Mouse (Mus musculus) heart, embryonic 15.5 days (tissue): ENCODE results near the gene Mars. TPM values are rescaled to one million over a fixed set of nuclear protein-coding genes. Genes with fewer than 3 reads are reported as not detected.
A peak's percentile ranks its signal among the peaks of the same experiment; 100 is the strongest.

Experiments used
- ATAC-seq: fragments of 200-750 bp; cut with Nextera tagmentation; replicated peaks from 2 replicates; pipeline ENCODE4 v1.8.0; 2017; ENCODE audit warnings: low read depth, moderate TSS enrichment; ENCODE audit not compliant: insufficient number of reproducible peaks, insufficient read depth, low FRiP score
- H3K27ac ChIP-seq: fragments of 300-500 bp; sonication (generic); 2 replicates; pipeline ENCODE4 v1.5.1; 2015; ENCODE audit warnings: mild to moderate bottlenecking, inconsistent platforms
- H3K27me3 ChIP-seq: fragments of 300-500 bp; sonication (generic); 2 replicates; pipeline ENCODE4 v1.6.1; 2015; ENCODE audit warnings: inconsistent platforms
- H3K36me3 ChIP-seq: fragments of 300-500 bp; sonication (generic); 2 replicates; pipeline ENCODE4 v1.6.1; 2015; ENCODE audit warnings: mild to moderate bottlenecking, inconsistent platforms
- H3K4me1 ChIP-seq: fragments of 300-500 bp; sonication (generic); replicated peaks from 2 replicates; pipeline ENCODE4 v1.6.1; 2015; ENCODE audit warnings: inconsistent platforms
- H3K4me2 ChIP-seq: fragments of 300-500 bp; sonication (generic); 2 replicates; pipeline ENCODE4 v1.6.1; 2015; ENCODE audit warnings: inconsistent platforms, mild to moderate bottlenecking, moderate library complexity
- H3K4me3 ChIP-seq: fragments of 300-500 bp; sonication (generic); 2 replicates; pipeline ENCODE4 v1.5.1; 2015; ENCODE audit warnings: mild to moderate bottlenecking, inconsistent platforms
- H3K9ac ChIP-seq: fragments of 300-500 bp; sonication (generic); 2 replicates; pipeline ENCODE4 v1.6.1; 2015; ENCODE audit warnings: mild to moderate bottlenecking, inconsistent platforms
- H3K9me3 ChIP-seq: fragments of 300-500 bp; sonication (generic); replicated peaks from 2 replicates; pipeline ENCODE4 v1.6.1; 2016; ENCODE audit warnings: inconsistent platforms
- WGBS: fragments of 180-500 bp; shearing (Covaris S2); methylation state at CpG from one replicate; pipeline ENCODE4 v1.1.7; 2015; ENCODE audit warnings: mixed read lengths; 5-methylcytosine and 5-hydroxymethylcytosine counted together
- polyA plus RNA-seq: library from polyadenylated mRNA; unstranded; fragments of >200 nt; fragmentation: Nextera tagmentation; extraction: Ambion mirVana; gene quantifications from 2 replicates; pipeline ENCODE4 v1.2.1, GENCODE M21; 2015

Gene Mars
- polyA plus RNA-seq, 1 experiment from 2014 or later: 75.4 TPM

DNA sequence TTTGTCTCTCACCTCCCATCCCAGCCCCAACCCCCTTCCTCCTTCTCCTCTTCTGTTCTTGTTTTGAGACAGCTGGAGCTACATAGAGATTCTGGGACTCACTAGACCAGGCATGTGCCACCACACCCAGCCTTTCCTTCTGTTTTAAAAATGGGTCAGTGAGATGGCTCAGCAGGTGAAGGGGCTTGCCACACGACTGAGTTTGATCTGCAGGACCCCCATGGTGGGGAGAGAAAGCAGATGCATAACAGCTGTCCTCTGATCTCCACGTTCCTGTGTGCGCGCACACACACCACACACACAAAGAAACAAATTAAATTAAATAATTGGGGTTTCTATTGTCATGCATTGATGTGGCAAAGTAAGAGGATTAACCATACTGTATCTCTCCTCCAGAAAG lies 46.6 kb downstream of the Mars start:
- WGBS: 74% methylated on average over 4 of the region's 4 CpGs
- Histone ChIP-seq H3K9ac (no peak overlapping the region), H3K27me3 (peaks cover 46% of the 10 kb centered on the region), H3K9me3 (no peaks in the 10 kb centered on the region), H3K4me3 (no peak overlapping the region), H3K4me2 (no peak overlapping the region), H3K36me3 (peaks cover 1% of the 10 kb centered on the region; the same call in 1 of the 2 replicates), H3K4me1 (peaks cover 28% of the 10 kb centered on the region), H3K27ac (no peak overlapping the region)
- ATAC-seq: no peak

DNA sequence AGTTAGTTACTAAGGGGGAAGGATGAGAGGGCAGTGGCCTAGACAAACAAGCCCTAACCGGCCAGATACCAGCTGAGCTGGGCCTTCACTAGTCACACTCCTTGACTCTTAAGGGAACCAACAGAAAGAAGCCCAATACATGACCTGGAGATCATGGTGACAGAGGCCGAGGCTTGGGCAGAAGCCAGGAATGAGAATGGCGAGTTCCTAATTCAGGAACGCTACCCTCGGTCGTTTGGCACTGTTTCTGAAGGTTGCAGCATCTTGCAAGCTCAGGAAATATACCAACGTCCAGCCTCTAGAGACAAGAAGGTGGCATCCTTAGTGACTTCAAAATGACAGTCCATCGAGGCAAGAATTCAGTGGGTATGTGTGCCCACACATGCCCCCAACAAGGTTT lies 47.2 kb downstream of the Mars start:
- no peak overlapping the region for H3K27ac ChIP-seq
- H3K27me3 ChIP-seq: peaks cover 46% of the 10 kb centered on the region
- peaks cover 28% of the 10 kb centered on the region for H3K4me1 ChIP-seq
- H3K9ac ChIP-seq: no peak overlapping the region
- 74% methylated on average over 8 of the region's 8 CpGs for WGBS
- no peak overlapping the region for H3K4me2 ChIP-seq
- no peaks in the 10 kb centered on the region for H3K36me3 ChIP-seq
- no peaks in the 10 kb centered on the region for H3K9me3 ChIP-seq
- H3K4me3 ChIP-seq: no peak overlapping the region
- ATAC-seq: no peak

DNA sequence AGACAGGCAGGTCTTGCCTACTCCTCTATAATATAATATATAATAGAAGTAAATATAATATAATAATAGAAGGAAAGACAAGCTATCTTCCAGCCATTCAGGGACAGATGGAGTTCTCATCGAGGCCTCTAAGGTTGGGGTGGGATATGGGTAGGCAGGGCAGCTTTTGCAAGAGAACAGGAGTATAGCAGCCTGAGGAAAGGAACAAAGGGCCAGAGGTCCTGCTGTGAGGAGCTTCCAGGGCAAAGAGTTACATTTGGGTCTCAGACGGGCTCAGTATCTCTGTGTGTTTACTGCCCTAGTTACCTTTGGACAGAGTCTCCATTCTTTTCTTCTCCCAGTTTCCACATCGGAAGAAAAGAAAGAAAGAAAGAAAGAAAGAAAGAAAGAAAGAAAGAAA lies 48.0 kb downstream of the Mars start:
- 63% methylated on average over 3 of the region's 3 CpGs for WGBS

GRCm38 (mm10) chr10:127262548-127263398 lies 48.8 kb downstream of the Mars start, which contains the start of gene Kif5a:
Kif5a (minus strand) TSS chr10:127263348.
- peaks cover 46% of the 10 kb centered on the region for H3K27me3 ChIP-seq
- H3K27ac ChIP-seq: no peak within 1 kb of the TSS
- peak within 1 kb of the TSS; percentile 46 for H3K9ac ChIP-seq
- no peaks in the 10 kb centered on the region for H3K9me3 ChIP-seq
- no peak for ATAC-seq
- H3K4me3 ChIP-seq: peak within 1 kb of the TSS; percentile 51
- peaks cover 16% of the 10 kb centered on the region for H3K4me1 ChIP-seq
- 2% methylated on average over 46 of the region's 53 CpGs for WGBS
- peak within 1 kb of the TSS; percentile 92 for H3K4me2 ChIP-seq
- H3K36me3 ChIP-seq: no peaks in the 10 kb centered on the region

More for the DNA sequence above, 48.0 kb downstream of the Mars start:
- no peak overlapping the region for H3K27ac ChIP-seq
- no peak overlapping the region; the same call in 1 of the 2 replicates for H3K4me3 ChIP-seq
- H3K9me3 ChIP-seq: no peaks in the 10 kb centered on the region
- no peak overlapping the region; the same call in 1 of the 2 replicates for H3K4me2 ChIP-seq
- peaks cover 46% of the 10 kb centered on the region for H3K27me3 ChIP-seq
- H3K36me3 ChIP-seq: no peaks in the 10 kb centered on the region
- ATAC-seq: no peak
- no peak overlapping the region for H3K9ac ChIP-seq
- H3K4me1 ChIP-seq: peaks cover 22% of the 10 kb centered on the region

- no peaks in the 10 kb centered on the region for H3K9me3 ChIP-seq
- ATAC-seq: no peak
- H3K9ac ChIP-seq: no peak overlapping the region
- no peak overlapping the region for H3K27ac ChIP-seq
- peak overlapping the region; percentile 51 for H3K4me3 ChIP-seq
- peaks cover 9% of the 10 kb centered on the region for H3K4me1 ChIP-seq
- H3K4me2 ChIP-seq: peak overlapping the region; percentile 92
- peaks cover 46% of the 10 kb centered on the region for H3K27me3 ChIP-seq
- no peaks in the 10 kb centered on the region for H3K36me3 ChIP-seq
- WGBS: 70% methylated on average over 15 of the region's 15 CpGs
These were observed 49.7 kb downstream of the Mars start for GRCm38 (mm10) chr10:127261706-127262547.

DNA sequence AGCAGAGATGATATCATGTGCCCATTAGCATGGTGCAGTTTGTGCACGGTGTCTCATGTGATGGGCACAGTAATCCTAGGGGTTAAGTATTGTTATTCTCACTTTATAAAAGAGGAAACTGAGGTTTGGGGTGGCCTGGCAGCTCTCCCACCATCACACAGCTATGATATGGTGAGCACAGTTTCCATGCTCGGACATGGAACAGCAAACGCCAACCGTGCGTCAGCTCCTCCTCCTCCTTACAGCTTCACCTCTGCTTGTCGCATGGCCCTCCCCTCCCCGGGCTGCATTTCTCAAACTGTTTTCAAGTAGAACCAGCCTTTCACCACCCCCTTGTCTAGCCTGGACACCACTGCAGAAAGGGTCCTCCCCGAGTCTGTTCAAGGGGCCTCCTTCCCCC lies 53.1 kb downstream of the Mars start:
- ATAC-seq: no peak
- H3K27ac ChIP-seq: no peak overlapping the region
- 65% methylated on average over 8 of the region's 8 CpGs for WGBS

DNA sequence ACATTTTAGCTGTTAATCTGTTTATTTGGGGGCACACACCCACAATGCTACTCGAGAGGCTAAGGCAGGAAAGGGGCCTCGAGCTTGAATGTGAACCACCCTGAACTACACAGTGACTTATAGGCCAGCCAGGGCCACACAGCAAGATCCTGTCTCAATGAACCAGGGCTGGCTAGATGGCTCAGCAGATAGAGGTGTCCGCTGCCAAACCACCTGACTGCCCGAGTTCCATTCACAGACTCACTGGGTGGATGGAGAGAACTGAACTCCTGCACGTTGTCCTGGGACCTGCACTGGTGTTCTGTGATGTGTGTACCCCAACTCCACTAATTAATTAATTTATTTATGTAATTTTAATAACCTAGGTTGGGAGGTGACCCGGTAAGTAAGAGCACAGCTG lies 53.8 kb downstream of the Mars start:
- H3K4me1 ChIP-seq: peaks cover 8% of the 10 kb centered on the region
- peaks cover 23% of the 10 kb centered on the region for H3K27me3 ChIP-seq
- H3K4me2 ChIP-seq: no peak overlapping the region
- no peak overlapping the region for H3K27ac ChIP-seq
- no peak overlapping the region for H3K4me3 ChIP-seq
- no peaks in the 10 kb centered on the region for H3K36me3 ChIP-seq
- no peak for ATAC-seq
- H3K9me3 ChIP-seq: no peaks in the 10 kb centered on the region
- 67% methylated on average over 6 of the region's 6 CpGs for WGBS
- no peak overlapping the region for H3K9ac ChIP-seq

More for the DNA sequence above, 53.1 kb downstream of the Mars start:
- Histone ChIP-seq H3K9me3 (no peaks in the 10 kb centered on the region), H3K36me3 (no peaks in the 10 kb centered on the region), H3K4me3 (no peak overlapping the region), H3K4me1 (peaks cover 12% of the 10 kb centered on the region), H3K4me2 (no peak overlapping the region), H3K9ac (no peak overlapping the region), H3K27me3 (peaks cover 30% of the 10 kb centered on the region)

GRCm38 (mm10) chr10:127255625-127256345 lies 55.8 kb downstream of the Mars start:
- 18% methylated on average over 14 of the region's 14 CpGs for WGBS
- no peaks in the 10 kb centered on the region for H3K9me3 ChIP-seq
- 0 out of 2 replicates have a peak overlapping the region, but pooled peaks have one; percentile 8 for H3K4me2 ChIP-seq

GRCm38 (mm10) chr10:127250810-127251209 lies 60.8 kb downstream of the Mars start:
- Histone ChIP-seq H3K9me3 (no peaks in the 10 kb centered on the region), H3K27ac (no peak overlapping the region), H3K9ac (no peak overlapping the region), H3K27me3 (no peaks in the 10 kb centered on the region; the same call in 1 of the 2 replicates), H3K36me3 (no peaks in the 10 kb centered on the region), H3K4me3 (no peak overlapping the region), H3K4me2 (no peak overlapping the region), H3K4me1 (no peaks in the 10 kb centered on the region)
- ATAC-seq: no peak
- 74% methylated on average over 5 of the region's 5 CpGs for WGBS

More at GRCm38 (mm10) chr10:127255625-127256345, 55.8 kb downstream of the Mars start:
- Histone ChIP-seq H3K27me3 (peaks cover 3% of the 10 kb centered on the region; the same call in 1 of the 2 replicates), H3K4me3 (no peak overlapping the region), H3K36me3 (no peaks in the 10 kb centered on the region), H3K27ac (no peak overlapping the region), H3K9ac (no peak overlapping the region), H3K4me1 (peaks cover 5% of the 10 kb centered on the region; the same call in 1 of the 2 replicates)
- ATAC-seq: peak; percentile 75
